Mouse (Mus musculus) 416B (cell line): ENCODE measurements around the gene Midn.

ENCODE experiments used
- DNase-seq: peaks from one replicate; pipeline ENCODE4 v3.0.0; 2011; ENCODE audit warnings: low read depth

Midn gene

GRCm38 (mm10) chr10:80147719-80148601 is at the start of gene Midn:
Midn (plus strand) TSS chr10:80148272.
- DNase-seq: peak; percentile 88

GRCm38 (mm10) chr10:80098630-80099029 is 49.4 kb upstream of the Midn start:
- no peak for DNase-seq

GRCm38 (mm10) chr10:80100982-80101381 is 47.1 kb upstream of the Midn start:
- no peak for DNase-seq

- peak; percentile 84 for DNase-seq
Measured at GRCm38 (mm10) chr10:80102216-80102915, 45.7 kb upstream of the Midn start.

GRCm38 (mm10) chr10:80103032-80103431 is 45.0 kb upstream of the Midn start:
- DNase-seq: no peak

GRCm38 (mm10) chr10:80104181-80104580 is 43.9 kb upstream of the Midn start:
- DNase-seq: no peak

GRCm38 (mm10) chr10:80105460-80105859 is 42.6 kb upstream of the Midn start, which contains the start of gene Sbno2:
Sbno2 (minus strand) TSS chr10:80105571.
- no peak for DNase-seq

- no peak for DNase-seq
Measured at GRCm38 (mm10) chr10:80105926-80106325, 42.1 kb upstream of the Midn start.

GRCm38 (mm10) chr10:80107678-80108077 is 40.4 kb upstream of the Midn start:
- no peak for DNase-seq

GRCm38 (mm10) chr10:80114341-80115284 is 33.5 kb upstream of the Midn start:
- peak; percentile 93 for DNase-seq

GRCm38 (mm10) chr10:80115290-80115943 is 32.7 kb upstream of the Midn start, which contains the start of gene Stk11:
Stk11 (plus strand) TSS chr10:80115803.
- peak; percentile 100 for DNase-seq

GRCm38 (mm10) chr10:80115944-80116335 is 32.1 kb upstream of the Midn start:
- DNase-seq: no peak

GRCm38 (mm10) chr10:80116563-80116926 is 31.5 kb upstream of the Midn start:
- no peak for DNase-seq

- peak; percentile 66 for DNase-seq
Measured at GRCm38 (mm10) chr10:80116927-80117691, 31.0 kb upstream of the Midn start.

- DNase-seq: no peak
Measured at GRCm38 (mm10) chr10:80117736-80118135, 30.3 kb upstream of the Midn start.

GRCm38 (mm10) chr10:80118552-80118951 is 29.5 kb upstream of the Midn start:
- no peak for DNase-seq

- DNase-seq: no peak
Measured at GRCm38 (mm10) chr10:80120146-80120545, 27.9 kb upstream of the Midn start.

- DNase-seq: peak; percentile 27
Measured at GRCm38 (mm10) chr10:80121639-80122038, 26.4 kb upstream of the Midn start.

GRCm38 (mm10) chr10:80123932-80124562 is 24.0 kb upstream of the Midn start:
- no peak for DNase-seq

GRCm38 (mm10) chr10:80127920-80128319 is 20.2 kb upstream of the Midn start:
- no peak for DNase-seq
